Mouse (Mus musculus): ENCODE data around the gene Lrrc1. TPM values are rescaled to one million over a fixed set of nuclear protein-coding genes. Genes with fewer than 3 reads are reported as not detected.
A peak's percentile ranks its signal among the peaks of the same experiment; 100 is the strongest.
"Not testable (repeated sequence)": the region's sequence is repeated elsewhere in the genome, so short reads cannot be mapped to it uniquely, and the experiment has no call there.

Gene Lrrc1
- total and polyA plus RNA-seq, 3 experiments: 13.3 to 21.5 (median 13.8) TPM

DNA sequence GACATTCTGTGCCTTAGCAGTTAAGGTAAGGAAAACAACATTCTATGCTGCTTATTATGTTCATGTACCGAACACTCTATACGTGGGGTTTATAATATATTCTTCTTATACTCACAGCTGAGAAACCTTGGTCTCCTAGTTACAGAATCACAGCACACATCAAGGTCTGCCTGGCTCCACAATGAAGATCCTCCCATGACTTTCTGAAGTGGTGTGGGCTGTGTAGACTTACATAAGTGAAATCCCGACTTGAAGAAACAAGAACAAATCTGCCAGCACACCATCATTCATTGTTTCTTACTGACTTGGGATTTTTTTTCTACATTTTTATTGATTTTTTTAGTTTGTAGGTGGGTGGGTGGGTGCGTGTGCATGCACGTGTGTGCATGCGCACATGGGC lies 40.1 kb upstream of the Lrrc1 start:
- TF ChIP-seq CTCF (IDR thresholded peaks at IDR 0.05) (no peak), EP300 (IDR thresholded peaks at IDR 0.05; ENCODE audit: insufficient read depth, low read depth, low read length) (no peak), POLR2A (IDR thresholded peaks at IDR 0.05; ENCODE audit: insufficient read depth, low read depth, low read length) (no peak)
- Histone ChIP-seq H3K9ac (ENCODE audit: low read depth, low read length) (no peak overlapping the region), H3K4me1 (ENCODE audit: control insufficient read depth, insufficient read depth, low read length) (no peaks in the 10 kb centered on the region), H3K36me3 (ENCODE audit: control insufficient read depth, insufficient read depth, low read length) (no peaks in the 10 kb centered on the region), H3K4me3 (no peak overlapping the region), H3K79me2 (replicated peaks; ENCODE audit: control insufficient read depth, insufficient read depth, low read length) (no peaks in the 10 kb centered on the region), H3K27me3 (ENCODE audit: control insufficient read depth, insufficient read depth, low read length) (no peaks in the 10 kb centered on the region), H3K27ac (no peak overlapping the region)
- WGBS: 90% methylated on average over 6 of the region's 6 CpGs
- intact Hi-C loops (cut with DNase I): no loop called here
- no peak for DNase-seq

DNA sequence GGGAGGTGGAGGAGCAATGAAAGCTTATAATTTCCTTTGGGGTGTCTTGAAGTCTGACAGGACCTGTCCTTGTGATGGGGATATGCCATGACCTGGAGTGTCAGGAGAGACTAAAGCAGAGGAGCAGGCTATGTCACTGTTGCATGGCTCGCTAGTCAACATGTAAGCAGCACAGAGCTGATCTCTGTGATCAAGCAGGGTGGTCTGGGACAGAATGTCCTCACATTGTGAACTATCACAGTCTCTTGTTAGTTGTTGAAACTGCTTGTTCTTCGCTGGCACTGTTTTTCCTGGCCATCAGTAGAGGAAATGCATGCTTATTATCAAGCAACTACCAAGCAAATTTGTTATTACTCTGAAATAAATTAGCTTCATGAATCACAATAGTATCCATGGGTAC lies 38.6 kb upstream of the Lrrc1 start:
- TF ChIP-seq CTCF (IDR thresholded peaks at IDR 0.05) (no peak), EP300 (IDR thresholded peaks at IDR 0.05; ENCODE audit: insufficient read depth, low read depth, low read length) (no peak), POLR2A (IDR thresholded peaks at IDR 0.05; ENCODE audit: insufficient read depth, low read depth, low read length) (no peak)
- 72% methylated on average over 2 of the region's 2 CpGs for WGBS
- no peak overlapping the region for H3K9ac ChIP-seq (ENCODE audit: low read depth, low read length)

DNA sequence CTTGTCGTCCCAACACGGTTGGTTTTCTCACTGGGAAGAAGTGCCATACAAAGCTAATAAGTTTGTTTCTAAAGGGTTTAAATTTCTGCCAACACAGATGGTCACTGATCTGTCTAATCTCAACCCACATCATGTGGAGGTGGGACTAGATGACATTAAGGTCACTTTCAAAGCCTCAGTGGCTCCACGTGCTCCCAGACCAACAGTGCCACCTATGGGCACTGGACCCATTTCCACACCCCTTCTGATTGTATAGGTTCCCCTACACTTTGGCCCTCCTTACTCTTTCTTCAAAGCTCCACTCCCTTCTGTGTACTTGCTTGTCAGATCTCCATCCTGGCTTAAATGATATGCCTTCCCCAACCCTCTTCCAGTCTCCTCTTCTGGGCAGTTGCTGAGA lies 35.2 kb upstream of the Lrrc1 start:
- Histone ChIP-seq H3K27me3 (ENCODE audit: control insufficient read depth, insufficient read depth, low read length) (no peaks in the 10 kb centered on the region), H3K4me1 (ENCODE audit: control insufficient read depth, insufficient read depth, low read length) (no peaks in the 10 kb centered on the region), H3K27ac (no peak overlapping the region), H3K9ac (ENCODE audit: low read depth, low read length) (no peak overlapping the region), H3K4me3 (no peak overlapping the region), H3K36me3 (ENCODE audit: control insufficient read depth, insufficient read depth, low read length) (no peaks in the 10 kb centered on the region), H3K79me2 (replicated peaks; ENCODE audit: control insufficient read depth, insufficient read depth, low read length) (no peaks in the 10 kb centered on the region)
- intact Hi-C loops (cut with DNase I): no loop called here
- WGBS: 66% methylated on average over 3 of the region's 3 CpGs
- no peak for DNase-seq
- TF ChIP-seq CTCF (IDR thresholded peaks at IDR 0.05) (peak; percentile 41), EP300 (IDR thresholded peaks at IDR 0.05; ENCODE audit: insufficient read depth, low read depth, low read length) (no peak)

More for the DNA sequence above, 38.6 kb upstream of the Lrrc1 start:
- H3K4me1 ChIP-seq (ENCODE audit: control insufficient read depth, insufficient read depth, low read length): no peaks in the 10 kb centered on the region
- H3K79me2 ChIP-seq (replicated peaks; ENCODE audit: control insufficient read depth, insufficient read depth, low read length): no peaks in the 10 kb centered on the region
- no peak overlapping the region for H3K4me3 ChIP-seq
- DNase-seq: no peak
- no peaks in the 10 kb centered on the region for H3K36me3 ChIP-seq (ENCODE audit: control insufficient read depth, insufficient read depth, low read length)
- no peak overlapping the region for H3K27ac ChIP-seq
- intact Hi-C loops (cut with DNase I): no loop called here
- H3K27me3 ChIP-seq (ENCODE audit: control insufficient read depth, insufficient read depth, low read length): no peaks in the 10 kb centered on the region

DNA sequence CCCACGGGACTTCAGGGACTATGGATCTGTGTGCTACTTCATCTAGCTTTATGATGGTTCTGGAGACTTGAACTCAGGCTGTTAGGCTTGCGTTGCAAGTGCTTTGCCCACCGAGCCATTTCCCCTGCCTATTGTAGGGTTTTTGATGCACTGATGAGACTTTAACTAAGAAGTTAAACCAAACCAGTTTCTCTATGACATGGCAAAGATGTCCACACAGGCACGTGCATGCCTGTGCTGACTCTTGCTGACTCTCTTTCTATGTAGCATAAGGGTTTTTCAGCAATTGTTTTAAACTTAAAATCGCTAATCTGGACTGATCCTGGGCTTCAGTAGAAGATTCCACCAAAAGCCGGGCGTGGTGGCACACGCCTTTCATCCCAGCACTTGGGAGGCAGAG lies 33.3 kb upstream of the Lrrc1 start:
- Histone ChIP-seq H3K36me3 (ENCODE audit: control insufficient read depth, insufficient read depth, low read length) (no peaks in the 10 kb centered on the region), H3K27ac (no peak overlapping the region), H3K27me3 (ENCODE audit: control insufficient read depth, insufficient read depth, low read length) (no peaks in the 10 kb centered on the region), H3K9ac (ENCODE audit: low read depth, low read length) (no peak overlapping the region), H3K4me3 (no peak overlapping the region), H3K79me2 (replicated peaks; ENCODE audit: control insufficient read depth, insufficient read depth, low read length) (no peaks in the 10 kb centered on the region), H3K4me1 (ENCODE audit: control insufficient read depth, insufficient read depth, low read length) (no peaks in the 10 kb centered on the region)
- intact Hi-C loops (cut with DNase I): no loop called here
- 90% methylated on average over 8 of the region's 8 CpGs for WGBS
- no peak for TF ChIP-seq POLR2A (IDR thresholded peaks at IDR 0.05; ENCODE audit: insufficient read depth, low read depth, low read length)
- TF ChIP-seq EP300 (IDR thresholded peaks at IDR 0.05; ENCODE audit: insufficient read depth, low read depth, low read length): no peak
- no peak for TF ChIP-seq CTCF (IDR thresholded peaks at IDR 0.05)
- DNase-seq: no peak

DNA sequence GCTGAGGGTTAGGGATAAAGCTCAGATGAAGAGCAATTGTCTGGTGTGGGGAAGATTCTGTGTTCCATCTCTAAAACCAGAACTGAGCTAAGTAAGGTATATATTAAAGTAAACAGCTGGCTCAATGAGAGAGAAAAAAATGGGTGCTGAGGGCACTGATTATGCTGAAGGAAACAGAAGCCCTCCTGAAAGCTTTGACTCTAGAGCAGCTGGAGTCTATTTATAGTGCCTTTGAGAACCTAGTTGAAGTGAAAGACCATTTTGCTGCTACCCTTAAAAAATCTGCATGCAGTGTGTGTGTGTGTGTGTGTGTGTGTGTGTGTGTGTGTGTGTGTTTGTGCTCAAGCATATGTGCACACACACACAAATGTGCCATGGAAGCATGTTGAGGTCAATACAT lies 32.7 kb upstream of the Lrrc1 start:
- no peak overlapping the region for H3K9ac ChIP-seq (ENCODE audit: low read depth, low read length)
- no peak for TF ChIP-seq POLR2A (IDR thresholded peaks at IDR 0.05; ENCODE audit: insufficient read depth, low read depth, low read length)
- no peak for TF ChIP-seq CTCF (IDR thresholded peaks at IDR 0.05)
- TF ChIP-seq EP300 (IDR thresholded peaks at IDR 0.05; ENCODE audit: insufficient read depth, low read depth, low read length): no peak
- intact Hi-C loops (cut with DNase I): no loop called here
- no peak overlapping the region for H3K4me3 ChIP-seq
- H3K27ac ChIP-seq: no peak overlapping the region
- no peaks in the 10 kb centered on the region for H3K27me3 ChIP-seq (ENCODE audit: control insufficient read depth, insufficient read depth, low read length)
- no peak for DNase-seq
- H3K79me2 ChIP-seq (replicated peaks; ENCODE audit: control insufficient read depth, insufficient read depth, low read length): no peaks in the 10 kb centered on the region
- H3K4me1 ChIP-seq (ENCODE audit: control insufficient read depth, insufficient read depth, low read length): no peaks in the 10 kb centered on the region
- no peaks in the 10 kb centered on the region for H3K36me3 ChIP-seq (ENCODE audit: control insufficient read depth, insufficient read depth, low read length)

DNA sequence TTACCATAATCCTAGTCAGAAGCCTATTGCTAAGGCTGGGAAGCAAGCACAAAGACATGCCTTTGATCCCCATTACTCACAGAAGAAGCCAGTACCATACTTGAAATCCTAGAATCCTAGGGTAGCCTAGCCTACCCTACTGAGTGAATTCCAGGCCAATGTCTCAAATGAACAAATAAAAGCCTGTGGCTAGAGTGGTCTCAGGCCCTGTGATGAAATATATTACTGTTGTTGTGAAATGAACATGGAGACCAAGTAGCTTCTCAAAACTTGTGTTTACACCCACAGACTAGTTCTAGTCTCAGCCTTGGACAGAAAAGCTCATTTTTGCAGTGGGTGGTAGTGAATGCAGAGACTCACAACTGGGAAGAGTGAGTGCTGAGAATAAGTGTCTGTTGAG lies 31.6 kb upstream of the Lrrc1 start:
- H3K4me1 ChIP-seq (ENCODE audit: control insufficient read depth, insufficient read depth, low read length): no peaks in the 10 kb centered on the region
- intact Hi-C loops (cut with DNase I): no loop called here
- H3K79me2 ChIP-seq (replicated peaks; ENCODE audit: control insufficient read depth, insufficient read depth, low read length): no peaks in the 10 kb centered on the region
- H3K27ac ChIP-seq: no peak overlapping the region
- no peak for TF ChIP-seq CTCF (IDR thresholded peaks at IDR 0.05)
- TF ChIP-seq EP300 (IDR thresholded peaks at IDR 0.05; ENCODE audit: insufficient read depth, low read depth, low read length): no peak
- TF ChIP-seq POLR2A (IDR thresholded peaks at IDR 0.05; ENCODE audit: insufficient read depth, low read depth, low read length): no peak
- no peaks in the 10 kb centered on the region for H3K27me3 ChIP-seq (ENCODE audit: control insufficient read depth, insufficient read depth, low read length)
- H3K36me3 ChIP-seq (ENCODE audit: control insufficient read depth, insufficient read depth, low read length): no peaks in the 10 kb centered on the region
- no peak overlapping the region for H3K9ac ChIP-seq (ENCODE audit: low read depth, low read length)
- no peak overlapping the region for H3K4me3 ChIP-seq
- no peak for DNase-seq

DNA sequence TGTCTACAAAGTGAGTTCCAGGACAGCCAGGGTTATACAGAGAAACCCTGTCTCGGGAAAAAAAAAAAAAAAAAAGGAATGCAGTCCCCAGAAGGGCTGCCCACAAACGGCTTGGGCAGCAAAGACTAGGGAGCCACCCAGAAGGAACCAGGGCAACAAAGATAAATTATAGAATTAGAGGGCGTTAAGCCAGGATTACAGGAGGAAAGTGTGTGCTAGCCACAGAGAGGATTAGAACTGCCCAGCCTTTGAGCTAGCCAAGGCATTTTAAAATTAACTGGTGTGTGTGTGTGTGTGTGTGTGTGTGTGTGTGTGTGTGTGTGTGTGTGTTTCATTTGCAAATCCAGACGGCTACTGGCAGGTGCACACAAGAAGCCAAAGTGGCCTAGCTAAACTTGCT lies 30.3 kb upstream of the Lrrc1 start:
- H3K27me3 ChIP-seq (ENCODE audit: control insufficient read depth, insufficient read depth, low read length); H3K4me1 ChIP-seq (ENCODE audit: control insufficient read depth, insufficient read depth, low read length); intact Hi-C loops (cut with DNase I); H3K4me3 ChIP-seq; DNase-seq; H3K36me3 ChIP-seq (ENCODE audit: control insufficient read depth, insufficient read depth, low read length); H3K27ac ChIP-seq; H3K9ac ChIP-seq (ENCODE audit: low read depth, low read length); H3K79me2 ChIP-seq (replicated peaks; ENCODE audit: control insufficient read depth, insufficient read depth, low read length): not testable (repeated sequence)
- WGBS: 54% methylated on average over 4 of the region's 4 CpGs

Data from heart, adult 2 months (tissue).